Mouse (Mus musculus): ENCODE measurements around the gene Tbx1. TPM values are rescaled to one million over a fixed set of nuclear protein-coding genes. Genes with fewer than 3 reads are reported as not detected.

Tbx1 gene
- polyA plus RNA-seq, 1 experiment from 2014 or later: 0.34 TPM

DNA sequence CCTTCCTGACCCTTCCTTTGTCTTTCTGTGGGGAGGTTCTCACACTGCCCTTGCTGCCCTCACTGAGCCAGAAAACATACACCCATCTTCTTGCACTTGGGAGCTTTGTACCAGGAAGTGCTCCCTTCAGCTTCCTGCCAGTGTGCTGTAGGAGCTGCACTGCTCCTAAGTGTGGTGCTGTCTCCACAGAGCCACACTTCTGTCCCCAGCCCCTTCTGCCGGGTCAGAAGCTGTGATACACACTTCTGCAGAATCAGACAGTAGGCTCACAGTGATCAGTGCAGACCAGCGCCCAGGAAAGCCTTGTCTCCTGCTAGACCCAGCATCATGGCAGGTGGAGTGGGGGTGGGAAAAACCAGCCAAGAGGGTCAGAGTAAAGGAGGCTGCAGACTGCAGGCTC is 42.3 kb upstream of the Tbx1 start:
- TF ChIP-seq CTCF (IDR thresholded peaks at IDR 0.05; ENCODE audit: low read depth): no peak
- no peak for TF ChIP-seq EP300 (optimal IDR thresholded peaks at IDR 0.05)
- Histone ChIP-seq H3K27me3 (ENCODE audit: control insufficient read depth, insufficient read depth, low read length) (no peaks in the 10 kb centered on the region), H3K4me2 (replicated peaks; ENCODE audit: low read depth) (no peak overlapping the region), H3K27ac (replicated peaks) (no peak overlapping the region), H3K36me3 (ENCODE audit: control insufficient read depth, insufficient read depth, low read length) (no peaks in the 10 kb centered on the region), H3K9me3 (ENCODE audit: control insufficient read depth, low read length) (no peaks in the 10 kb centered on the region), H3K9ac (ENCODE audit: low read length) (no peak overlapping the region), H3K4me3 (ENCODE audit: low read depth, low read length) (no peak overlapping the region), H3K4me1 (replicated peaks; ENCODE audit: control insufficient read depth, insufficient read depth) (no peaks in the 10 kb centered on the region)
- DNase-seq (ENCODE audit: low spot score): no peak
- WGBS: 53% methylated on average over 2 of the region's 2 CpGs
- ATAC-seq (ENCODE audit: low FRiP score, low TSS enrichment): no peak

GRCm38 (mm10) chr16:18632059-18632458 is 41.6 kb upstream of the Tbx1 start:
- no peaks in the 10 kb centered on the region for H3K27me3 ChIP-seq (ENCODE audit: control insufficient read depth, insufficient read depth, low read length)
- DNase-seq (ENCODE audit: low spot score) (no peak), ATAC-seq (ENCODE audit: low FRiP score, low TSS enrichment) (no peak)
- no peak overlapping the region for H3K9ac ChIP-seq (ENCODE audit: low read length)
- H3K27ac ChIP-seq (replicated peaks): no peak overlapping the region
- TF ChIP-seq EP300 (optimal IDR thresholded peaks at IDR 0.05) (no peak), CTCF (IDR thresholded peaks at IDR 0.05; ENCODE audit: low read depth) (peak; percentile 52)
- 52% methylated on average over 3 of the region's 3 CpGs for WGBS
- no peaks in the 10 kb centered on the region for H3K4me1 ChIP-seq (replicated peaks; ENCODE audit: control insufficient read depth, insufficient read depth)
- no peaks in the 10 kb centered on the region for H3K36me3 ChIP-seq (ENCODE audit: control insufficient read depth, insufficient read depth, low read length)
- no peaks in the 10 kb centered on the region for H3K9me3 ChIP-seq (ENCODE audit: control insufficient read depth, low read length)
- H3K4me3 ChIP-seq (ENCODE audit: low read depth, low read length): no peak overlapping the region
- H3K4me2 ChIP-seq (replicated peaks; ENCODE audit: low read depth): no peak overlapping the region

DNA sequence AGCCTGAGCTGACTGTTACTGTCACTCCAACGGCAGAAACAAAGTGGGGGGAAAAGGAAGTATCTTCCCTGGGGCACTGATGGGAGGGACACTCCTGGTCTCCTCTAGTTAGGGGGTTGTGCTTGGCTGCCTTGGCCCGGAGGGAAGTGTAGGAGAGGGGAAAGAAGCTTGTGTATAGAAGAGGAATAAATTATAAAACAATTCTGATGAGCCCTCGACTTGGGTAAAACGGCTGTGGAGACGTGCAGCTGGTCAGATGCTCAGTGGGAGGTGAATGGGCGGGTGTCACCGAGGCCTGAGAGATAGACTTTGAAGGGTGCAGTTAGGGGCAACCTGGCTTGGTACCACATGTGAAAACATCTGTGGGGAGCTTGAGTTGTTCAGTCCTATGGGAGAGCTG is 40.7 kb upstream of the Tbx1 start:
- TF ChIP-seq EP300 (optimal IDR thresholded peaks at IDR 0.05): no peak
- 59% methylated on average over 7 of the region's 7 CpGs for WGBS
- Histone ChIP-seq H3K27me3 (ENCODE audit: control insufficient read depth, insufficient read depth, low read length) (no peaks in the 10 kb centered on the region), H3K36me3 (ENCODE audit: control insufficient read depth, insufficient read depth, low read length) (no peaks in the 10 kb centered on the region), H3K4me2 (replicated peaks; ENCODE audit: low read depth) (no peak overlapping the region), H3K4me3 (ENCODE audit: low read depth, low read length) (no peak overlapping the region), H3K4me1 (replicated peaks; ENCODE audit: control insufficient read depth, insufficient read depth) (no peaks in the 10 kb centered on the region), H3K27ac (replicated peaks) (no peak overlapping the region), H3K9me3 (ENCODE audit: control insufficient read depth, low read length) (no peaks in the 10 kb centered on the region), H3K9ac (ENCODE audit: low read length) (no peak overlapping the region)
- ATAC-seq (ENCODE audit: low FRiP score, low TSS enrichment): no peak
- DNase-seq (ENCODE audit: low spot score): no peak

- TF ChIP-seq CTCF (IDR thresholded peaks at IDR 0.05; ENCODE audit: low read depth) (no peak), EP300 (optimal IDR thresholded peaks at IDR 0.05) (no peak)
- ATAC-seq (ENCODE audit: low FRiP score, low TSS enrichment) (no peak), DNase-seq (ENCODE audit: low spot score) (no peak)
- Histone ChIP-seq H3K4me3 (ENCODE audit: low read depth, low read length) (peak overlapping the region; percentile 70; the same call in 1 of the 2 replicates), H3K4me2 (replicated peaks; ENCODE audit: low read depth) (peak overlapping the region; percentile 97), H3K4me1 (replicated peaks; ENCODE audit: control insufficient read depth, insufficient read depth) (no peaks in the 10 kb centered on the region), H3K9me3 (ENCODE audit: control insufficient read depth, low read length) (no peaks in the 10 kb centered on the region), H3K36me3 (ENCODE audit: control insufficient read depth, insufficient read depth, low read length) (no peaks in the 10 kb centered on the region), H3K27me3 (ENCODE audit: control insufficient read depth, insufficient read depth, low read length) (no peaks in the 10 kb centered on the region), H3K9ac (ENCODE audit: low read length) (no peak overlapping the region; the same call in 1 of the 2 replicates), H3K27ac (replicated peaks) (no peak overlapping the region)
- WGBS: 48% methylated on average over 5 of the region's 5 CpGs
These were observed 39.8 kb upstream of the Tbx1 start for GRCm38 (mm10) chr16:18630291-18630690.

DNA sequence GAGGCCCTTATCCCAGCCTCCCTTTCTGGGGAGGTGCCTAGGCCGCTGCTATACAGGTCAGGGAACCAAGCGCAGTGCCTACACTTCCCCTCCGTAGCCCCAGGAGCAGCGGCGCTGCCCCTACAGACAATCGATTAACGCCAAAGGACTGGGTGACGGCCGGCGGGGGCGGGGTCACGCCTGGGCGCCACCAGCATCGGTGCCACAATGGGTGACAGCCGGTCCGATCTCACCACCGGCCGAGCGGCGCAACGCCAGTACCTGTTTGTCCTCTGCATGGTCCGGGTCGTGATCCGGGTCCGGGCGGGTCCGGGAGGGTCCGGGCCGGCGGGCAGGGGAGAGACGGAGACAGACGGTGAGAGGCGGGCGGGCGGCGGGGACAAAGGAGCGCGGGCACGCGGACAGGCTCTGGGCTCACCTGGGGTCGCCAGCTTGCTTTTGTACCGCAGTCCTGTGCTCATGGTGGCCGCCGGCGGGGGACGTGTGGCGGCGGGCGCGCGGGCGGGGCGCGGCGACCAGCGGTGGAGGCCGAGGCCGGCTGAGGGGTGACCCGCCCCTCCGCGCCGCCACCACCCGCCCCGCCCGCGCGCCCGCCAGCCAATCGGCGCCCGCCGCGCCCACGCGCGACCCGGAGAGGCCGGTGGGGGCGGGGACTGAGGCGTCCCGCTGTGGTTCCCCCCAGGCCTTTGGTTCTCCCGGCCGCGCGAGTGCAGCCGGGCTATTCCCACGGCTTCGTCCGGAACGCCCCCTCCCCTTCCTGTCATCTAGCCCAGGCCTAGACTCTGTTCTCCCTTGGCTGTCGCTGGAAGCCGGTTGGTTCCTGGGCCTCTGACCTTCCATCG is 39.1 kb upstream of the Tbx1 start, which contains the start of gene Sept5:
Sept5 (minus strand) TSS at position 565 of the 842 bp plus-strand sequence.
- under 1% methylated on average over 66 of the region's 93 CpGs for WGBS
- H3K4me1 ChIP-seq (replicated peaks; ENCODE audit: control insufficient read depth, insufficient read depth): no peaks in the 10 kb centered on the region
- peak within 1 kb of the TSS; percentile 70 for H3K4me3 ChIP-seq (ENCODE audit: low read depth, low read length)
- DNase-seq (ENCODE audit: low spot score) (peak; percentile 69), ATAC-seq (ENCODE audit: low FRiP score, low TSS enrichment) (peak; percentile 55)
- H3K9ac ChIP-seq (ENCODE audit: low read length): peak within 1 kb of the TSS; percentile 73
- TF ChIP-seq CTCF (IDR thresholded peaks at IDR 0.05; ENCODE audit: low read depth) (no peak), EP300 (optimal IDR thresholded peaks at IDR 0.05) (no peak)
- no peaks in the 10 kb centered on the region for H3K36me3 ChIP-seq (ENCODE audit: control insufficient read depth, insufficient read depth, low read length)
- 0 out of 2 replicates have a peak, but pooled peaks cover 4% of the 10 kb centered on the region for H3K27me3 ChIP-seq (ENCODE audit: control insufficient read depth, insufficient read depth, low read length)
- peak within 1 kb of the TSS; percentile 97 for H3K4me2 ChIP-seq (replicated peaks; ENCODE audit: low read depth)
- H3K27ac ChIP-seq (replicated peaks): peak within 1 kb of the TSS; percentile 67
- no peaks in the 10 kb centered on the region for H3K9me3 ChIP-seq (ENCODE audit: control insufficient read depth, low read length)

DNA sequence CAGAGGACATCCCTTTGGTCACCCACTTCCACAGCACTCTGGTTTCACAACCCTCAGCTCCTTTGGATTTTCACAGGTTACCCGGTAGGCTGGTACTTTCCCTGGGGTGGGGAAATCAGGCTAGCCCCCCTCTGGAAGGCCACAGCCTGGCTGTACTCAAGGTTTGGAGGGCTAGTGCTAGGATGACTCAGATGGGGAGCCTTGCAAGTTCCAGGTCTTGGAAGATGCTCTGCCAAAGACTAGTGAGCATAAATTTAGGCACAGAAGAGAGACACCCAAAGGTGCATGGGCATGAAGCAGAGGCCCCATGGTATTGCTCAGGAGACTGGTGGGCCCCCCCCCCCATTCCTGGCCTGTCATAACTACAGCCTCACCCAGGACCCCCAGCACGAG is 38.5 kb upstream of the Tbx1 start:
- DNase-seq (ENCODE audit: low spot score) (no peak), ATAC-seq (ENCODE audit: low FRiP score, low TSS enrichment) (no peak)
- 39% methylated on average over 2 of the region's 2 CpGs for WGBS
- no peaks in the 10 kb centered on the region for H3K4me1 ChIP-seq (replicated peaks; ENCODE audit: control insufficient read depth, insufficient read depth)
- H3K4me3 ChIP-seq (ENCODE audit: low read depth, low read length): peak overlapping the region; percentile 70
- no peaks in the 10 kb centered on the region for H3K9me3 ChIP-seq (ENCODE audit: control insufficient read depth, low read length)
- peak overlapping the region; percentile 97 for H3K4me2 ChIP-seq (replicated peaks; ENCODE audit: low read depth)
- no peaks in the 10 kb centered on the region for H3K36me3 ChIP-seq (ENCODE audit: control insufficient read depth, insufficient read depth, low read length)
- 0 out of 2 replicates have a peak, but pooled peaks cover 4% of the 10 kb centered on the region for H3K27me3 ChIP-seq (ENCODE audit: control insufficient read depth, insufficient read depth, low read length)
- peak overlapping the region; percentile 73 for H3K9ac ChIP-seq (ENCODE audit: low read length)
- peak overlapping the region; percentile 67 for H3K27ac ChIP-seq (replicated peaks)
- TF ChIP-seq CTCF (IDR thresholded peaks at IDR 0.05; ENCODE audit: low read depth) (no peak), EP300 (optimal IDR thresholded peaks at IDR 0.05) (no peak)

All from stomach, postnatal 0 days (tissue).